Mouse (Mus musculus) right cerebral cortex, postnatal 10 days (tissue): ENCODE results near the gene Plg.

ENCODE experiments used
- DNase-seq, 2 experiments: peaks; one replicate each; pipeline ENCODE4 v3.0.0; 2021; ENCODE audit warnings: low spot score in 2 of 2

Plg gene

GRCm38 (mm10) chr17:12385049-12385794 is 6.8 kb downstream of the Plg start:
- no peak for DNase-seq

- no peak for DNase-seq
Measured at GRCm38 (mm10) chr17:12387781-12388180, 9.4 kb downstream of the Plg start.

- no peak for DNase-seq
Measured at GRCm38 (mm10) chr17:12388239-12388638, 9.8 kb downstream of the Plg start.

GRCm38 (mm10) chr17:12396163-12396677 is 17.8 kb downstream of the Plg start:
- no peak for DNase-seq

- DNase-seq, result no peak
Measured at GRCm38 (mm10) chr17:12403420-12403819, 25.0 kb downstream of the Plg start.

- no peak for DNase-seq
Measured at GRCm38 (mm10) chr17:12409346-12409944, 31.0 kb downstream of the Plg start.

- no peak for DNase-seq
Measured at GRCm38 (mm10) chr17:12412181-12412890, 33.9 kb downstream of the Plg start.

GRCm38 (mm10) chr17:12412891-12413237 is 34.5 kb downstream of the Plg start:
- DNase-seq, result no peak

GRCm38 (mm10) chr17:12415031-12415735 is 36.8 kb downstream of the Plg start:
- DNase-seq, result no peak

GRCm38 (mm10) chr17:12415741-12416140 is 37.3 kb downstream of the Plg start:
- no peak for DNase-seq

GRCm38 (mm10) chr17:12416250-12416895 is 38.0 kb downstream of the Plg start:
- DNase-seq, result peak; percentile 77 to 87

- DNase-seq, result no peak
Measured at GRCm38 (mm10) chr17:12419491-12420079, 41.2 kb downstream of the Plg start.

- DNase-seq, result peak; percentile 48 to 50
Measured at GRCm38 (mm10) chr17:12420886-12421574, 42.6 kb downstream of the Plg start.

GRCm38 (mm10) chr17:12422143-12422542 is 43.7 kb downstream of the Plg start:
- DNase-seq, result no peak

GRCm38 (mm10) chr17:12427156-12427555 is 48.7 kb downstream of the Plg start:
- no peak for DNase-seq

GRCm38 (mm10) chr17:12428369-12428768 is 50.0 kb downstream of the Plg start:
- no peak for DNase-seq

- DNase-seq, result peak; percentile 37 to 59
Measured at GRCm38 (mm10) chr17:12431707-12432106, 53.3 kb downstream of the Plg start.

- no peak for DNase-seq
Measured at GRCm38 (mm10) chr17:12437771-12438170, 59.4 kb downstream of the Plg start.

GRCm38 (mm10) chr17:12444561-12444960 is 66.2 kb downstream of the Plg start:
- DNase-seq, result no peak

GRCm38 (mm10) chr17:12451234-12451633 is 72.8 kb downstream of the Plg start:
- no peak for DNase-seq
